Mouse (Mus musculus): Measurements from ENCODE around the gene Adgra3. TPM values are rescaled to one million over a fixed set of nuclear protein-coding genes. Genes with fewer than 3 reads are reported as not detected.

Adgra3 gene
- total RNA-seq, 1 experiment, result 59.2 TPM

DNA sequence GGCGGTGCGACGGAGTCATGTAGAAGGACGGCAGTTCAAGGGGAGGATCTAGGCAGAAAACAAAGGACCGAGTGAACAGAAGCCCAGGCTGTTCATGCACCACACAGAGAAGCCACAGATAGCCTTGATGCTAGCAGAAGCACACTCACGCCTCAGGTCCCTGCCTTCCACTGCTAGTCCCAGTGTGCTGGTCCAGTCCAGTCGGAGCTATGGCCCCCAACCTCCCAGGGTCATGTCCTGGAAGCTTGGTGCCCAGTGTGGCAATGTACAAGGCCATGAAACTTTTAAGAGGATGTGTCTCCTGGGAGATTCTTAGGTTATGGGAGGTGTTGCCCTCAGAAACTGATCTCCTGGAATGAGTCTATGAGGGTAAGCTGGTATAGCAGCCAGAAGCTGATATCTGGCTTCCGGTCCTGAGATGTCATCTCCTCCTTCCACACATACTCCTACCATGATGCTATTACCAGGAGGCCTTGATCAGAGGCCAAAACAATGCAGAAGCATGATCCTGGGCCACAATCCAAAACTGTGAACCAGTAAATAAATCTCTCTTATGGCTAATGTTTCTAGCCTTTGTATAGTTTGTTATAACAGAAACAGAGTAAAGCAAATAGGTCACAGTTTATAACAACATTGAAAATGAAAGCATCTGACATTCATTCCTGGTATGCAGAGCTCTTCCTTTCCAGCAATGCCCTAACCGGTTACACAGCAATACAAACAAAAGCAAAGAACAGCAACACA, 51.7 kb downstream of the Adgra3 start:
- DNase-seq (ENCODE audit: low read depth, low spot score), result no peak
- H3K4me3 ChIP-seq (ENCODE audit: insufficient read depth in 1 of 2, low read depth in 1 of 2, low read length in 2 of 2, poor library complexity in 1 of 2, severe bottlenecking in 1 of 2), result 0 out of 4 replicates have a peak overlapping the region, but pooled peaks of 1 of the 2 experiments have one; percentile 15
- H3K27ac ChIP-seq (ENCODE audit: insufficient read depth, low read depth, low read length, poor library complexity, severe bottlenecking), result no peak overlapping the region
- TF ChIP-seq ZNF384 (IDR thresholded peaks at IDR 0.05; ENCODE audit: low read depth, low read length), result no peak
- TF ChIP-seq MAFK (IDR thresholded peaks at IDR 0.05; ENCODE audit: insufficient read depth, low read depth, low read length), result no peak
- no peak for TF ChIP-seq HCFC1 (IDR thresholded peaks at IDR 0.05; ENCODE audit: borderline replicate concordance, insufficient read depth, low read length)
- TF ChIP-seq CHD2 (IDR thresholded peaks at IDR 0.05; ENCODE audit: low read depth, low read length), result no peak
- no peak for TF ChIP-seq ZC3H11A (IDR thresholded peaks at IDR 0.05; ENCODE audit: borderline replicate concordance, low read depth, low read length)
- H3K4me1 ChIP-seq (ENCODE audit: control insufficient read depth in 2 of 2, insufficient read depth in 2 of 2, low read length in 2 of 2, poor library complexity in 1 of 2), result peaks cover 0 to 3% of the 10 kb centered on the region in 2 experiments; a peak in 1 of 4 replicates
- H3K9me3 ChIP-seq (ENCODE audit: control insufficient read depth, insufficient read depth, low read depth, low read length), result no peaks in the 10 kb centered on the region
- H3K9ac ChIP-seq (ENCODE audit: insufficient read depth, low read depth, low read length, poor library complexity, severe bottlenecking), result no peak overlapping the region; the same call in 1 of the 2 replicates
- H3K36me3 ChIP-seq (ENCODE audit: control insufficient read depth, insufficient read depth, low read length, poor library complexity, severe bottlenecking), result peaks cover 6% of the 10 kb centered on the region; the same call in 1 of the 2 replicates
- in situ Hi-C loops (cut with MboI; ENCODE audit: low sequenced_read_pairs in 2 of 2, unreplicated experiment in 2 of 2), result no loop called here

DNA sequence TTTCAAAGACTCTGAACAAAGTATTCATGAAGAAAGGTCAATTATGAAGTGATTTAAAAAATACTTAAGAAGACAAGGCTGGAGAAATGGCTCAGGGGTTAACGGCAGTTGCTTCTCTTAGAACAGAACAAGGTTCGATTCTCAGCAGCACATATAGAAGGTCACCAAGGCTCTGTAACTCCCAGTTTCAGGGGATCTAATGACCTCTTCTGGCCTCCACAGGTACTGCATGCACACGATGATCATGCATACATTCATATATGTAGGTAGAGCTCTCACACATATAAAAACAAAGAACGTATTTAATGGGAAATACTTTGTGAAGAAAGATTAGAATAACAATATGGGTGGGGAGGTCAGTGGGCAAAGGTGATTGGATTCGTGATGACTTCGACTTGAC, 56.5 kb downstream of the Adgra3 start:
- DNase-seq (ENCODE audit: low read depth, low spot score), result peak; percentile 28
- H3K27ac ChIP-seq (ENCODE audit: insufficient read depth, low read depth, low read length, poor library complexity, severe bottlenecking), result no peak overlapping the region
- H3K4me3 ChIP-seq (ENCODE audit: insufficient read depth in 1 of 2, low read depth in 1 of 2, low read length in 2 of 2, poor library complexity in 1 of 2, severe bottlenecking in 1 of 2), result no peak overlapping the region
- in situ Hi-C loops (cut with MboI; ENCODE audit: low sequenced_read_pairs in 2 of 2, unreplicated experiment in 2 of 2), result no loop called here
- peaks cover 0 to 3% of the 10 kb centered on the region in 2 experiments; a peak in 1 of 4 replicates for H3K4me1 ChIP-seq (ENCODE audit: control insufficient read depth in 2 of 2, insufficient read depth in 2 of 2, low read length in 2 of 2, poor library complexity in 1 of 2)
- H3K9me3 ChIP-seq (ENCODE audit: control insufficient read depth, insufficient read depth, low read depth, low read length), result no peaks in the 10 kb centered on the region
- peaks cover 7% of the 10 kb centered on the region for H3K36me3 ChIP-seq (ENCODE audit: control insufficient read depth, insufficient read depth, low read length, poor library complexity, severe bottlenecking)
- TF ChIP-seq ZC3H11A (IDR thresholded peaks at IDR 0.05; ENCODE audit: borderline replicate concordance, low read depth, low read length), result peak; percentile 24
- no peak for TF ChIP-seq ZNF384 (IDR thresholded peaks at IDR 0.05; ENCODE audit: low read depth, low read length)
- no peak overlapping the region for H3K9ac ChIP-seq (ENCODE audit: insufficient read depth, low read depth, low read length, poor library complexity, severe bottlenecking)

DNA sequence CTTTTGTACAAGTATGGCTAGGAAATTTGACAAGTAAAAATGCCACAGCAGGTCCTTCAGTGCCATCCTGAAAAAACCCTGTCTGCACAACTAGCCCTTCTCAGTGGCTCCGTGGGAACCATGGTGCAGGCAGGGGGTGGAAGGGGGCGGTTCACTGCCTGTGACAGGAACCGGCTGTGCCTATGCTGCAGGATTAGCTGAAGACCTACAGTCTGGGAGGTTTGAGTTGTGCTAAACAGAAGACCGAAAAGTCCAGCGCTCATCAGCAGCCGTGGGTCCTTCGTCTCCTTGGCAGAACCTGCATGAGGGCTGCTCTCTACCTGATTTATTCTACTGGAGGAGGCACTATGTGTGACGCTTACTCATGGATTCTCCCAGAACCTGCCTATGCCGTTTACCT, 59.0 kb downstream of the Adgra3 start:
- H3K4me3 ChIP-seq (ENCODE audit: insufficient read depth in 1 of 2, low read depth in 1 of 2, low read length in 2 of 2, poor library complexity in 1 of 2, severe bottlenecking in 1 of 2), result no peak overlapping the region
- H3K9ac ChIP-seq (ENCODE audit: insufficient read depth, low read depth, low read length, poor library complexity, severe bottlenecking), result no peak overlapping the region
- H3K27ac ChIP-seq (ENCODE audit: insufficient read depth, low read depth, low read length, poor library complexity, severe bottlenecking), result no peak overlapping the region
- in situ Hi-C loops (cut with MboI; ENCODE audit: low sequenced_read_pairs in 2 of 2, unreplicated experiment in 2 of 2), result no loop called here
- H3K9me3 ChIP-seq (ENCODE audit: control insufficient read depth, insufficient read depth, low read depth, low read length), result no peaks in the 10 kb centered on the region
- no peaks in the 10 kb centered on the region for H3K4me1 ChIP-seq (ENCODE audit: control insufficient read depth in 2 of 2, insufficient read depth in 2 of 2, low read length in 2 of 2, poor library complexity in 1 of 2)
- peaks cover 3% of the 10 kb centered on the region for H3K36me3 ChIP-seq (ENCODE audit: control insufficient read depth, insufficient read depth, low read length, poor library complexity, severe bottlenecking)
- TF ChIP-seq ZC3H11A (IDR thresholded peaks at IDR 0.05; ENCODE audit: borderline replicate concordance, low read depth, low read length) (no peak), CHD2 (IDR thresholded peaks at IDR 0.05; ENCODE audit: low read depth, low read length) (no peak), MAFK (IDR thresholded peaks at IDR 0.05; ENCODE audit: insufficient read depth, low read depth, low read length) (no peak), HCFC1 (IDR thresholded peaks at IDR 0.05; ENCODE audit: borderline replicate concordance, insufficient read depth, low read length) (no peak), ZNF384 (IDR thresholded peaks at IDR 0.05; ENCODE audit: low read depth, low read length) (no peak)
- DNase-seq (ENCODE audit: low read depth, low spot score), result no peak

DNA sequence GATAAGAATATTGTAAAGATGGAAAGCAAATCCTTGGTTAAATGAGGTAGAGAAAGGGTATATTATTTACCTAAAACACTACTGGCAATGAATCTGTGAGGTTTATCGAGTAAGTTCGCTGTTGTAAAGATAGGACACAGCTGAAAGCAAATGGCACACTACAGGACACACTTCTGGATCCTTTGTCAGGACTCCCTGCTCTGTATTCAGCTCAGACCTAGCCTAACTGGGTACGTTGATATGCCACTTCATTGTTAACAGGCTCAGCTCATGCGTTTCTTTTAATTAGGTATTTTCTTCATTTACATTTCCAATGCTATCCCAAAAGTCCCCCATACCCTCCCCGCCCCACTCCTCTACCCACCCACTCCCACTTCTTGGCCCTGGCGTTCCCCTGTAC, 61.8 kb downstream of the Adgra3 start:
- Histone ChIP-seq H3K9me3 (ENCODE audit: control insufficient read depth, insufficient read depth, low read depth, low read length) (no peaks in the 10 kb centered on the region), H3K9ac (ENCODE audit: insufficient read depth, low read depth, low read length, poor library complexity, severe bottlenecking) (no peak overlapping the region), H3K4me3 (ENCODE audit: insufficient read depth in 1 of 2, low read depth in 1 of 2, low read length in 2 of 2, poor library complexity in 1 of 2, severe bottlenecking in 1 of 2) (no peak overlapping the region), H3K36me3 (ENCODE audit: control insufficient read depth, insufficient read depth, low read length, poor library complexity, severe bottlenecking) (peaks cover 3% of the 10 kb centered on the region), H3K27ac (ENCODE audit: insufficient read depth, low read depth, low read length, poor library complexity, severe bottlenecking) (no peak overlapping the region), H3K4me1 (ENCODE audit: control insufficient read depth in 2 of 2, insufficient read depth in 2 of 2, low read length in 2 of 2, poor library complexity in 1 of 2) (no peaks in the 10 kb centered on the region)
- no peak for DNase-seq (ENCODE audit: low read depth, low spot score)
- TF ChIP-seq MAFK (IDR thresholded peaks at IDR 0.05; ENCODE audit: insufficient read depth, low read depth, low read length) (no peak), ZC3H11A (IDR thresholded peaks at IDR 0.05; ENCODE audit: borderline replicate concordance, low read depth, low read length) (no peak), CHD2 (IDR thresholded peaks at IDR 0.05; ENCODE audit: low read depth, low read length) (no peak), ZNF384 (IDR thresholded peaks at IDR 0.05; ENCODE audit: low read depth, low read length) (no peak), HCFC1 (IDR thresholded peaks at IDR 0.05; ENCODE audit: borderline replicate concordance, insufficient read depth, low read length) (no peak)
- in situ Hi-C loops (cut with MboI; ENCODE audit: low sequenced_read_pairs in 2 of 2, unreplicated experiment in 2 of 2), result no loop called here
